Mouse (Mus musculus): Measurements from ENCODE around the gene Astn2. TPM values are rescaled to one million over a fixed set of nuclear protein-coding genes. Genes with fewer than 3 reads are reported as not detected.

Astn2 gene
- total and polyA plus RNA-seq, 3 experiments, result not detected

- Histone ChIP-seq H3K4me1 (ENCODE audit: control insufficient read depth in 1 of 2, insufficient read depth in 2 of 2, low read length in 2 of 2) (no peaks in the 10 kb centered on the region), H3K27ac (ENCODE audit: control insufficient read depth, low read depth, low read length) (no peak overlapping the region), H3K36me3 (ENCODE audit: control insufficient read depth in 1 of 2, insufficient read depth in 2 of 2, low read length in 2 of 2) (no peaks in the 10 kb centered on the region), H3K4me3 (ENCODE audit: control insufficient read depth in 1 of 2, insufficient read depth in 1 of 2, low read depth in 2 of 2, low read length in 2 of 2) (no peak overlapping the region), H3K27me3 (ENCODE audit: control insufficient read depth in 1 of 2, insufficient read depth in 2 of 2, low read length in 2 of 2) (no peaks in the 10 kb centered on the region), H3K79me2 (ENCODE audit: control insufficient read depth, insufficient read depth, low read length, poor library complexity) (no peaks in the 10 kb centered on the region), H3K9me3 (replicated peaks; ENCODE audit: insufficient read depth, low read length) (no peaks in the 10 kb centered on the region), H3K9ac (ENCODE audit: control insufficient read depth, low read depth, low read length, poor library complexity, severe bottlenecking) (no peak overlapping the region)
- TF ChIP-seq USF2 (IDR thresholded peaks at IDR 0.05; ENCODE audit: borderline replicate concordance in 1 of 2, insufficient read depth in 1 of 2, low read depth in 1 of 2, low read length in 2 of 2), result no peak
- no peak for TF ChIP-seq MYB (IDR thresholded peaks at IDR 0.05; ENCODE audit: low read depth, low read length)
- TF ChIP-seq JUND (IDR thresholded peaks at IDR 0.05; ENCODE audit: low read depth, low read length), result no peak
- TF ChIP-seq ETS1 (IDR thresholded peaks at IDR 0.05; ENCODE audit: low read depth, low read length), result no peak
- TF ChIP-seq MAZ (IDR thresholded peaks at IDR 0.05; ENCODE audit: low read depth, low read length), result no peak
- no peak for TF ChIP-seq ZKSCAN1 (IDR thresholded peaks at IDR 0.05; ENCODE audit: low read depth, low read length)
- TF ChIP-seq GATA1 (IDR thresholded peaks at IDR 0.05; ENCODE audit: low read depth, low read length), result no peak
- TF ChIP-seq TAL1 (IDR thresholded peaks at IDR 0.05; ENCODE audit: low read length), result no peak
- TF ChIP-seq ELF1 (IDR thresholded peaks at IDR 0.05; ENCODE audit: low read depth, low read length), result no peak
- no peak for DNase-seq (ENCODE audit: low read depth, low spot score)
These were observed 692.7 kb downstream of the Astn2 start for GRCm38 (mm10) chr4:65711678-65712077.

GRCm38 (mm10) chr4:65710623-65711022 is 693.8 kb downstream of the Astn2 start:
- Histone ChIP-seq H3K4me1 (ENCODE audit: control insufficient read depth in 1 of 2, insufficient read depth in 2 of 2, low read length in 2 of 2) (no peaks in the 10 kb centered on the region), H3K36me3 (ENCODE audit: control insufficient read depth in 1 of 2, insufficient read depth in 2 of 2, low read length in 2 of 2) (no peaks in the 10 kb centered on the region), H3K4me3 (ENCODE audit: control insufficient read depth in 1 of 2, insufficient read depth in 1 of 2, low read depth in 2 of 2, low read length in 2 of 2) (no peak overlapping the region), H3K27ac (ENCODE audit: control insufficient read depth, low read depth, low read length) (no peak overlapping the region), H3K9me3 (replicated peaks; ENCODE audit: insufficient read depth, low read length) (no peaks in the 10 kb centered on the region), H3K79me2 (ENCODE audit: control insufficient read depth, insufficient read depth, low read length, poor library complexity) (no peaks in the 10 kb centered on the region), H3K27me3 (ENCODE audit: control insufficient read depth in 1 of 2, insufficient read depth in 2 of 2, low read length in 2 of 2) (no peaks in the 10 kb centered on the region), H3K9ac (ENCODE audit: control insufficient read depth, low read depth, low read length, poor library complexity, severe bottlenecking) (no peak overlapping the region)
- no peak for DNase-seq (ENCODE audit: low read depth, low spot score)
- TF ChIP-seq MEF2A (IDR thresholded peaks at IDR 0.05; ENCODE audit: extremely low read depth, insufficient replicate concordance, low read depth, low read length, poor library complexity, severe bottlenecking) (no peak), JUND (IDR thresholded peaks at IDR 0.05; ENCODE audit: low read depth, low read length) (no peak), CHD1 (IDR thresholded peaks at IDR 0.05; ENCODE audit: low read depth, low read length) (no peak), ZMIZ1 (IDR thresholded peaks at IDR 0.05; ENCODE audit: low read depth, low read length) (no peak), POLR2AphosphoS2 (IDR thresholded peaks at IDR 0.05; ENCODE audit: low read length) (no peak)

- no peaks in the 10 kb centered on the region for H3K79me2 ChIP-seq (ENCODE audit: control insufficient read depth, insufficient read depth, low read length, poor library complexity)
- no peak overlapping the region for H3K4me3 ChIP-seq (ENCODE audit: control insufficient read depth in 1 of 2, insufficient read depth in 1 of 2, low read depth in 2 of 2, low read length in 2 of 2)
- H3K27ac ChIP-seq (ENCODE audit: control insufficient read depth, low read depth, low read length), result no peak overlapping the region
- TF ChIP-seq ZMIZ1 (IDR thresholded peaks at IDR 0.05; ENCODE audit: low read depth, low read length), result no peak
- TF ChIP-seq MYB (IDR thresholded peaks at IDR 0.05; ENCODE audit: low read depth, low read length), result no peak
- no peak for TF ChIP-seq TBP (IDR thresholded peaks at IDR 0.05; ENCODE audit: low read depth, low read length)
- no peak for TF ChIP-seq SMC3 (IDR thresholded peaks at IDR 0.05; ENCODE audit: low read depth, low read length)
- no peak for TF ChIP-seq EP300 (IDR thresholded peaks at IDR 0.05; ENCODE audit: low read depth in 1 of 2, low read length in 2 of 2)
- H3K27me3 ChIP-seq (ENCODE audit: control insufficient read depth in 1 of 2, insufficient read depth in 2 of 2, low read length in 2 of 2), result no peaks in the 10 kb centered on the region
- no peaks in the 10 kb centered on the region for H3K36me3 ChIP-seq (ENCODE audit: control insufficient read depth in 1 of 2, insufficient read depth in 2 of 2, low read length in 2 of 2)
- no peak for DNase-seq (ENCODE audit: low read depth, low spot score)
- H3K9ac ChIP-seq (ENCODE audit: control insufficient read depth, low read depth, low read length, poor library complexity, severe bottlenecking), result no peak overlapping the region
- H3K9me3 ChIP-seq (replicated peaks; ENCODE audit: insufficient read depth, low read length), result no peaks in the 10 kb centered on the region
- H3K4me1 ChIP-seq (ENCODE audit: control insufficient read depth in 1 of 2, insufficient read depth in 2 of 2, low read length in 2 of 2), result no peaks in the 10 kb centered on the region
These were observed 702.6 kb downstream of the Astn2 start for GRCm38 (mm10) chr4:65701848-65702247.

Measured in MEL (cell line).